Mouse (Mus musculus) neural tube, embryonic 11.5 days (tissue): ENCODE measurements at regions not wholly inside any gene's neighbourhood (a gene's known extent, or its start where the extent isn't known, plus 50 kb on each side); places are given as distances from the start of the nearest gene placed in this dataset.

ENCODE experiments used
- ATAC-seq: fragments of 200-750 bp; cut with Nextera tagmentation; 2 replicates; pipeline ENCODE4 v1.8.0; 2017; ENCODE audit warnings: moderate number of reproducible peaks, mild to moderate bottlenecking, moderate TSS enrichment, moderate library complexity; ENCODE audit not compliant: insufficient read depth, low FRiP score, low TSS enrichment
- DNase-seq: peaks from one replicate; pipeline ENCODE4 v3.0.0-alpha.2; 2015; ENCODE audit warnings: low spot score
- H3K27ac ChIP-seq: fragments of 300-500 bp; sonication (generic); 2 replicates; pipeline ENCODE4 v1.5.1; 2014; ENCODE audit warnings: low read depth, mild to moderate bottlenecking, low read length
- H3K27me3 ChIP-seq: fragments of 300-500 bp; sonication (generic); 2 replicates; pipeline ENCODE4 v1.6.1; 2014; ENCODE audit warnings: mild to moderate bottlenecking, low read length, mixed read lengths; ENCODE audit not compliant: control insufficient read depth, insufficient read depth
- H3K36me3 ChIP-seq: fragments of 300-500 bp; sonication (generic); 2 replicates; pipeline ENCODE4 v1.6.1; 2014; ENCODE audit warnings: mild to moderate bottlenecking, low read length, moderate library complexity, mixed read lengths; ENCODE audit not compliant: control insufficient read depth, insufficient read depth
- H3K4me1 ChIP-seq: fragments of 300-500 bp; sonication (generic); 2 replicates; pipeline ENCODE4 v1.6.1; 2014; ENCODE audit warnings: low read length, mixed read lengths; ENCODE audit not compliant: control insufficient read depth, insufficient read depth
- H3K4me2 ChIP-seq: fragments of 300-500 bp; sonication (generic); 2 replicates; pipeline ENCODE4 v1.6.1; 2014; ENCODE audit warnings: low read depth, mild to moderate bottlenecking, moderate library complexity
- H3K4me3 ChIP-seq: fragments of 300-500 bp; sonication (generic); 2 replicates; pipeline ENCODE4 v1.5.1; 2014; ENCODE audit warnings: low read depth, low read length
- H3K9ac ChIP-seq: fragments of 300-500 bp; sonication (generic); 2 replicates; pipeline ENCODE4 v1.6.1; 2014; ENCODE audit warnings: mild to moderate bottlenecking, low read length
- H3K9me3 ChIP-seq: fragments of 300-500 bp; sonication (generic); 2 replicates; pipeline ENCODE4 v1.6.1; 2016; ENCODE audit warnings: low read length; ENCODE audit not compliant: control insufficient read depth
- WGBS: fragments of 180-500 bp; shearing (Covaris S2); extraction: QIAGEN DNeasy Blood & Tissue Kit; methylation state at CpG from one replicate; pipeline ENCODE4 v1.1.7; 2014; 5-methylcytosine and 5-hydroxymethylcytosine counted together

- Histone ChIP-seq H3K9ac (no peak overlapping the region), H3K4me3 (no peak overlapping the region), H3K27me3 (no peaks in the 10 kb centered on the region), H3K4me2 (no peak overlapping the region), H3K27ac (no peak overlapping the region), H3K36me3 (no peaks in the 10 kb centered on the region), H3K4me1 (no peaks in the 10 kb centered on the region), H3K9me3 (no peaks in the 10 kb centered on the region)
- 74% methylated on average over 6 of the region's 6 CpGs for WGBS
- no peak for DNase-seq
- ATAC-seq, result no peak
Measured at GRCm38 (mm10) chr10:21758122-21758521, 123.9 kb upstream of the Sgk1 start.

GRCm38 (mm10) chr10:21762516-21762915, 119.5 kb upstream of the Sgk1 start:
- no peaks in the 10 kb centered on the region for H3K27me3 ChIP-seq
- H3K4me3 ChIP-seq, result no peak overlapping the region
- 95% methylated on average over 5 of the region's 5 CpGs for WGBS
- ATAC-seq (no peak), DNase-seq (no peak)
- H3K27ac ChIP-seq, result no peak overlapping the region
- H3K36me3 ChIP-seq, result no peaks in the 10 kb centered on the region
- no peak overlapping the region for H3K4me2 ChIP-seq
- H3K9ac ChIP-seq, result no peak overlapping the region
- H3K9me3 ChIP-seq, result no peaks in the 10 kb centered on the region
- H3K4me1 ChIP-seq, result no peaks in the 10 kb centered on the region

GRCm38 (mm10) chr10:21763017-21763964, 118.7 kb upstream of the Sgk1 start:
- no peaks in the 10 kb centered on the region for H3K36me3 ChIP-seq
- H3K9me3 ChIP-seq, result no peaks in the 10 kb centered on the region
- no peak for ATAC-seq
- WGBS, result 93% methylated on average over 17 of the region's 17 CpGs
- no peak overlapping the region for H3K4me3 ChIP-seq
- H3K4me2 ChIP-seq, result no peak overlapping the region
- H3K9ac ChIP-seq, result no peak overlapping the region
- no peak overlapping the region for H3K27ac ChIP-seq
- no peak for DNase-seq
- H3K4me1 ChIP-seq, result no peaks in the 10 kb centered on the region
- no peaks in the 10 kb centered on the region for H3K27me3 ChIP-seq

GRCm38 (mm10) chr10:21764090-21764489, 117.9 kb upstream of the Sgk1 start:
- H3K27me3 ChIP-seq, result no peaks in the 10 kb centered on the region
- no peaks in the 10 kb centered on the region for H3K9me3 ChIP-seq
- H3K4me2 ChIP-seq, result no peak overlapping the region
- H3K4me1 ChIP-seq, result no peaks in the 10 kb centered on the region
- ATAC-seq (no peak), DNase-seq (no peak)
- H3K36me3 ChIP-seq, result no peaks in the 10 kb centered on the region
- no peak overlapping the region for H3K9ac ChIP-seq
- 94% methylated on average over 8 of the region's 8 CpGs for WGBS
- H3K4me3 ChIP-seq, result no peak overlapping the region
- H3K27ac ChIP-seq, result no peak overlapping the region

GRCm38 (mm10) chr10:21764891-21765290, 117.1 kb upstream of the Sgk1 start:
- H3K4me2 ChIP-seq, result no peak overlapping the region
- DNase-seq (no peak), ATAC-seq (no peak)
- H3K27ac ChIP-seq, result no peak overlapping the region
- WGBS, result 81% methylated on average over 13 of the region's 13 CpGs
- no peaks in the 10 kb centered on the region for H3K27me3 ChIP-seq
- H3K36me3 ChIP-seq, result no peaks in the 10 kb centered on the region
- no peaks in the 10 kb centered on the region for H3K4me1 ChIP-seq
- H3K4me3 ChIP-seq, result no peak overlapping the region
- no peaks in the 10 kb centered on the region for H3K9me3 ChIP-seq
- H3K9ac ChIP-seq, result no peak overlapping the region

- DNase-seq, result no peak
- H3K27ac ChIP-seq, result no peak overlapping the region
Measured at GRCm38 (mm10) chr10:21773548-21773947, 108.4 kb upstream of the Sgk1 start.

GRCm38 (mm10) chr10:21775441-21775840, 106.5 kb upstream of the Sgk1 start:
- Histone ChIP-seq H3K27ac (no peak overlapping the region), H3K4me1 (no peaks in the 10 kb centered on the region), H3K9ac (no peak overlapping the region), H3K4me2 (no peak overlapping the region), H3K4me3 (no peak overlapping the region), H3K36me3 (no peaks in the 10 kb centered on the region), H3K27me3 (no peaks in the 10 kb centered on the region), H3K9me3 (no peaks in the 10 kb centered on the region)
- ATAC-seq (no peak), DNase-seq (no peak)
- 80% methylated on average over 5 of the region's 5 CpGs for WGBS

More at GRCm38 (mm10) chr10:21773548-21773947, 108.4 kb upstream of the Sgk1 start:
- H3K9ac ChIP-seq, result no peak overlapping the region
- no peak for ATAC-seq
- no peak overlapping the region for H3K4me3 ChIP-seq
- H3K36me3 ChIP-seq, result no peaks in the 10 kb centered on the region
- no peaks in the 10 kb centered on the region for H3K9me3 ChIP-seq
- H3K4me1 ChIP-seq, result no peaks in the 10 kb centered on the region
- no peaks in the 10 kb centered on the region for H3K27me3 ChIP-seq
- H3K4me2 ChIP-seq, result no peak overlapping the region
- 84% methylated on average over 4 of the region's 4 CpGs for WGBS

GRCm38 (mm10) chr10:21775911-21776761, 105.8 kb upstream of the Sgk1 start:
- WGBS, result 72% methylated on average over 12 of the region's 12 CpGs
- Histone ChIP-seq H3K27me3 (no peaks in the 10 kb centered on the region), H3K4me3 (no peak overlapping the region), H3K4me2 (no peak overlapping the region), H3K9me3 (no peaks in the 10 kb centered on the region), H3K9ac (no peak overlapping the region), H3K4me1 (no peaks in the 10 kb centered on the region), H3K36me3 (no peaks in the 10 kb centered on the region), H3K27ac (no peak overlapping the region)
- ATAC-seq, result no peak
- DNase-seq, result no peak
